Mouse (Mus musculus): ENCODE results near the gene Gkap1.
A peak's percentile ranks its signal among the peaks of the same experiment; 100 is the strongest.

Gene Gkap1

DNA sequence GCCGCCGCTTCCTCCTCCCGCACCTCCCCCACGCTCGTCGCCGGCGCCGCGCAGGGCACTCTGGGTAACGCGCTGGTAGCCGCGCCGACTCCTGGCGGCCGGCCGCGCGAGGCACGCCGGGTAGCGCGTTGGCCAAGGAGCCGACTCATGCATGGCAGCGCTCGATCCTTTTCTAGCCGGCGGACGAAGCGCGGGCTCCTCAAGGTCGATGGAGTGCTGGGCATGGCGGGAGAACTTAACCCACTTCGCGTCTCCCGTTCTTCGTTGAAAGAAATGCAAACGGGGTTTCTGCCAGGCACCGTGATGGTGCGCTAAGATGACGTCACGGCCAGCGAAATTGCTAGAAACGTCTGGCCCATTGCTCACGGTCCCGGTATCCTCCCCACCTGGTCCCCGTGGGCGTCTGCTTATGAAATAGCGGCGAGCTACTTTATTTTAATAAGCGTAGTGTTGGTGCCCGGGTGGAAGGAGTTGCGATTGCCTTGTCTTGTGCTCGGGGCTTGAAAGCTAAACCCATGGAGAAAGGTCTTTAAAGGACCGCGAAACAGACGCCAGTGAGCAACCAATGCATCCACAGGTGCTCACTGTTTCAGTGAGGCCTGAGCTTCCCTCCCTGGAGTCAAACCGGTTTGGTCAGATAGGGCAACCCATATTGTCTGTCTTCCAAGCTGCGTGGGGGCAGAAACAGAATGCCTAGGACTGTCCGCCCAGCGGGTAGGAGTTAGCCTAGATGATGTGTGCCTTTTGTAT is 59.7 kb downstream of the Gkap1 start, which contains the start of gene Ubqln1:
Gene Ubqln1, minus strand, starts transcription at position 62 of the 750 bp plus-strand sequence.
- Histone ChIP-seq H3K4me3 (replicated peaks; ENCODE audit: low read length) (peak within 1 kb of the TSS; percentile 91), H3K27me3 (ENCODE audit: insufficient read depth, low read length) (peaks cover 8% of the 10 kb centered on the region; the same call in 1 of the 2 replicates), H3K4me1 (replicated peaks; ENCODE audit: low read depth, low read length) (peaks cover 46% of the 10 kb centered on the region), H3K9me3 (ENCODE audit: low read length) (no peaks in the 10 kb centered on the region), H3K36me3 (ENCODE audit: insufficient read depth, low read length) (peaks cover 20% of the 10 kb centered on the region; the same call in 1 of the 2 replicates)
- TF ChIP-seq NANOG (IDR thresholded peaks at IDR 0.05; ENCODE audit: borderline replicate concordance, low read length) (no peak), POU5F1 (IDR thresholded peaks at IDR 0.05; ENCODE audit: borderline replicate concordance, low read length) (no peak), CTCF (conservative IDR thresholded peaks at IDR 0.05; ENCODE audit: low read length) (no peak)

DNA sequence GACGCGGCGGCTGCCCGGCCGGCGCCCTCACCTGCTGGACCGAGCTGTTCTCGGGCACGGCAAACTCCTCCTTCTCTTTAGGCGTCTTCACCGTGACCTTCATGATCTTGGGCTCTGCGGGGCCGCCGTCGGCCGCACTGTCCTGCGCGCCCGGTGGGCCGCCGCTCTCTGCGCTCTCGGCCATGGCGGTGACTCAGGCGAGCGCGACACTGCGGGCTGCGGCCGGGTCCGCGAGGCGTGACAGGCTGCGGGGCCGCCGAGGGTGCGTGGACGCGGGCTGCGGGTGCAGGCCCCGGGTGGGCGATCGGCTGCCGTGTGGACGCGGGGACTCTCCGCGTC is 60.3 kb downstream of the Gkap1 start:
- peaks cover 51% of the 10 kb centered on the region for H3K4me1 ChIP-seq (replicated peaks; ENCODE audit: low read depth, low read length)

GRCm38 (mm10) chr13:58214346-58215252 is 60.9 kb downstream of the Gkap1 start:
- H3K27me3 ChIP-seq (ENCODE audit: insufficient read depth, low read length) = peaks cover 8% of the 10 kb centered on the region; the same call in 1 of the 2 replicates
- TF ChIP-seq NANOG (IDR thresholded peaks at IDR 0.05; ENCODE audit: borderline replicate concordance, low read length) = 0 out of 2 replicates have a peak, but pooled peaks have one; percentile 9
- TF ChIP-seq CTCF (conservative IDR thresholded peaks at IDR 0.05; ENCODE audit: low read length) = no peak
- TF ChIP-seq POU5F1 (IDR thresholded peaks at IDR 0.05; ENCODE audit: borderline replicate concordance, low read length) = no peak
- H3K9me3 ChIP-seq (ENCODE audit: low read length) = no peaks in the 10 kb centered on the region

More for the DNA sequence above, 60.3 kb downstream of the Gkap1 start:
- Histone ChIP-seq H3K27me3 (ENCODE audit: insufficient read depth, low read length) (peaks cover 8% of the 10 kb centered on the region; the same call in 1 of the 2 replicates), H3K9me3 (ENCODE audit: low read length) (no peaks in the 10 kb centered on the region), H3K4me3 (replicated peaks; ENCODE audit: low read length) (peak overlapping the region; percentile 91), H3K36me3 (ENCODE audit: insufficient read depth, low read length) (peaks cover 25% of the 10 kb centered on the region; the same call in 1 of the 2 replicates)
- TF ChIP-seq POU5F1 (IDR thresholded peaks at IDR 0.05; ENCODE audit: borderline replicate concordance, low read length) = no peak
- no peak for TF ChIP-seq CTCF (conservative IDR thresholded peaks at IDR 0.05; ENCODE audit: low read length)
- TF ChIP-seq NANOG (IDR thresholded peaks at IDR 0.05; ENCODE audit: borderline replicate concordance, low read length) = no peak

DNA sequence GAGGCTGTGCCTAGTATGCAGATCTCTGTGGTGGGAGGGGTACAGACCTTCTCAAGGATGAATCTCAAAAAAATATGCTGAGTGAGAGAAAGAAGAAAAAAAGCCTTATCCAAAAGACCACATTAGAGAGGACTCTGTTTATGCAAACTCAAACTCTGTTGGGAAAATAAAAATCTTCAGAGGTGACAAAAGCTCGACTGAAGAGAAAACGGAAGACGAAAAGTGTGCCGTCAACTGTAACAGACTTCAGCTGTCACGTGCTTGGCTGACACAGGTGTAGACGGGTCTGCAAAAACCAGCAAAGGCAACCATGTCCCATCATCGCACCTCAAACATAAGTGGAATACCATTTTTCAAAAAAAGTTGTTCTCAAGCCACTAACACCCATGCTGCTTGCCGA is 61.7 kb downstream of the Gkap1 start:
- peaks cover 25% of the 10 kb centered on the region; the same call in 1 of the 2 replicates for H3K36me3 ChIP-seq (ENCODE audit: insufficient read depth, low read length)
- peaks cover 8% of the 10 kb centered on the region; the same call in 1 of the 2 replicates for H3K27me3 ChIP-seq (ENCODE audit: insufficient read depth, low read length)
- peaks cover 59% of the 10 kb centered on the region for H3K4me1 ChIP-seq (replicated peaks; ENCODE audit: low read depth, low read length)
- H3K9me3 ChIP-seq (ENCODE audit: low read length) = no peaks in the 10 kb centered on the region
- H3K4me3 ChIP-seq (replicated peaks; ENCODE audit: low read length) = peak overlapping the region; percentile 91
- TF ChIP-seq NANOG (IDR thresholded peaks at IDR 0.05; ENCODE audit: borderline replicate concordance, low read length) (no peak), CTCF (conservative IDR thresholded peaks at IDR 0.05; ENCODE audit: low read length) (no peak), POU5F1 (IDR thresholded peaks at IDR 0.05; ENCODE audit: borderline replicate concordance, low read length) (no peak)

More at GRCm38 (mm10) chr13:58214346-58215252, 60.9 kb downstream of the Gkap1 start:
- H3K4me1 ChIP-seq (replicated peaks; ENCODE audit: low read depth, low read length) = peaks cover 55% of the 10 kb centered on the region
- H3K4me3 ChIP-seq (replicated peaks; ENCODE audit: low read length) = peak overlapping the region; percentile 91
- peaks cover 25% of the 10 kb centered on the region; the same call in 1 of the 2 replicates for H3K36me3 ChIP-seq (ENCODE audit: insufficient read depth, low read length)

- TF ChIP-seq NANOG (IDR thresholded peaks at IDR 0.05; ENCODE audit: borderline replicate concordance, low read length) (no peak), POU5F1 (IDR thresholded peaks at IDR 0.05; ENCODE audit: borderline replicate concordance, low read length) (no peak), CTCF (conservative IDR thresholded peaks at IDR 0.05; ENCODE audit: low read length) (no peak)
- Histone ChIP-seq H3K27me3 (ENCODE audit: insufficient read depth, low read length) (peaks cover 8% of the 10 kb centered on the region; the same call in 1 of the 2 replicates), H3K9me3 (ENCODE audit: low read length) (no peaks in the 10 kb centered on the region)
Measured at GRCm38 (mm10) chr13:58212530-58212929, 63.0 kb downstream of the Gkap1 start.

DNA sequence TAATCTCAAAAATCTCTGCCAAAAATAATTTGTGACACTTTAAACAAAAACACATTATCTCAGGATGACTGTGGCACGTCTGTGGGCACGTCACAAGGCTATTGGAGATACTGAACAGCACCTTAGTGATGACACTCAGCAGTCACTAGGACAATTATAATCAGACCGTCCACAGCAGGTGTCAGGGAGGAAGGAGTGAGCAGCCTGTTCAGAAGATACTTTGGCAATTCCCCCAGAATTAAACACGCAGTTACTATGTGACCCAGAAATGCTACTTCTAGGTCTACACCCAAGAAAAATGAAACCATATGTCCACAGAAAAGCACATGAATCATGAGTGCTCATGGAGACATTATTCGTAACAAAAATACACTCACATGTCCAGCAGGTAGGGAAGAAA is 65.1 kb downstream of the Gkap1 start:
- no peak for TF ChIP-seq CTCF (conservative IDR thresholded peaks at IDR 0.05; ENCODE audit: low read length)
- no peak for TF ChIP-seq NANOG (IDR thresholded peaks at IDR 0.05; ENCODE audit: borderline replicate concordance, low read length)
- TF ChIP-seq POU5F1 (IDR thresholded peaks at IDR 0.05; ENCODE audit: borderline replicate concordance, low read length) = no peak
- H3K4me1 ChIP-seq (replicated peaks; ENCODE audit: low read depth, low read length) = peaks cover 52% of the 10 kb centered on the region
- H3K9me3 ChIP-seq (ENCODE audit: low read length) = no peaks in the 10 kb centered on the region
- no peaks in the 10 kb centered on the region for H3K27me3 ChIP-seq (ENCODE audit: insufficient read depth, low read length)
- H3K4me3 ChIP-seq (replicated peaks; ENCODE audit: low read length) = no peak overlapping the region
- H3K36me3 ChIP-seq (ENCODE audit: insufficient read depth, low read length) = peaks cover 35% of the 10 kb centered on the region

More at GRCm38 (mm10) chr13:58212530-58212929, 63.0 kb downstream of the Gkap1 start:
- peaks cover 62% of the 10 kb centered on the region for H3K4me1 ChIP-seq (replicated peaks; ENCODE audit: low read depth, low read length)
- no peak overlapping the region for H3K4me3 ChIP-seq (replicated peaks; ENCODE audit: low read length)
- peaks cover 25% of the 10 kb centered on the region; the same call in 1 of the 2 replicates for H3K36me3 ChIP-seq (ENCODE audit: insufficient read depth, low read length)

DNA sequence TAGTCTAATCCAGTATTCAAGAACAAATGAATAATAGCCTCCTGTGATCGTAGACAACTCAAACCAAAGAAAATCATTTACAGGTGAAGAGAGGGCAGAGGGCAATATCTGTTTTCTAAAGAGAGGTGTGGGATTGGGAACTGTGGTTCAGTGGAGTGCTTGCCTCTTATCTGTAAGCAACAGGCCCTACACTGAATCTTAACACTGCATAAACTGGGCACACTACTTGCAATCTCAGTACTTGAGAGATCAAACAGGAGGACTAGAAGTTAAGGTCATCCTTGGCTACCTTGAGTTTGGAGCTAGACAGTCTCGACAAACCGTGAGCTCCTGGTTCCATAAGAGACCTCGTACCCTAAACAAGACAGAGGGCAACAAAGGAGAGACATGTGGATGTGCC is 69.4 kb downstream of the Gkap1 start:
- Histone ChIP-seq H3K4me3 (replicated peaks; ENCODE audit: low read length) (no peak overlapping the region), H3K9me3 (ENCODE audit: low read length) (no peaks in the 10 kb centered on the region), H3K4me1 (replicated peaks; ENCODE audit: low read depth, low read length) (peaks cover 29% of the 10 kb centered on the region), H3K27me3 (ENCODE audit: insufficient read depth, low read length) (no peaks in the 10 kb centered on the region), H3K36me3 (ENCODE audit: insufficient read depth, low read length) (peaks cover 18% of the 10 kb centered on the region)
- TF ChIP-seq POU5F1 (IDR thresholded peaks at IDR 0.05; ENCODE audit: borderline replicate concordance, low read length) (no peak), CTCF (conservative IDR thresholded peaks at IDR 0.05; ENCODE audit: low read length) (no peak), NANOG (IDR thresholded peaks at IDR 0.05; ENCODE audit: borderline replicate concordance, low read length) (no peak)

DNA sequence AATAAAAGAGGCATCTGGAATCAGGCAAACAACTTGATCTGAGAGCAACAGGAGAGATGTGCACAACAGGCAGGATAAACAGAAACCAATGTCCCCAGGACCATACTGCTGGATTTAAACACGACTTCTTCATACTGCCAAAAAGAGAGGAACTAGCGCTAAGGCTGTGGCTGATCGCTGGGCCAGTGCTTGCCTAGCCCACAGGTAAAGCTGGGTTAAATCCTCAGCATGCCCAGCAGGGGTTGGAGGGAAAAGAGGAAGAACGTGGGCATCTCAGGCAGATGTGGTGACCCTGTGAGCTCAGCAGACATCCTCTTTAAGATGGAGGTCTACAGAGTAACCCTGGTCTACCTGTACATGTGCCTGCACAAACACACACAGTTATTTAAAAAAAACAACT is 70.5 kb downstream of the Gkap1 start:
- Histone ChIP-seq H3K4me3 (replicated peaks; ENCODE audit: low read length) (no peak overlapping the region), H3K36me3 (ENCODE audit: insufficient read depth, low read length) (peaks cover 13% of the 10 kb centered on the region), H3K9me3 (ENCODE audit: low read length) (no peaks in the 10 kb centered on the region), H3K27me3 (ENCODE audit: insufficient read depth, low read length) (no peaks in the 10 kb centered on the region), H3K4me1 (replicated peaks; ENCODE audit: low read depth, low read length) (peaks cover 26% of the 10 kb centered on the region)
- TF ChIP-seq CTCF (conservative IDR thresholded peaks at IDR 0.05; ENCODE audit: low read length) = no peak
- TF ChIP-seq POU5F1 (IDR thresholded peaks at IDR 0.05; ENCODE audit: borderline replicate concordance, low read length) = no peak
- no peak for TF ChIP-seq NANOG (IDR thresholded peaks at IDR 0.05; ENCODE audit: borderline replicate concordance, low read length)

Data from E14TG2a.4 (cell line).